Mouse (Mus musculus) E14TG2a.4 (cell line): Measurements from ENCODE around the gene Gucd1.

Experiments
- CTCF ChIP-seq: conservative IDR thresholded peaks from 2 replicates; pipeline ENCODE4 v1.5.1; 2014; ENCODE audit warnings: low read length
- NANOG ChIP-seq: IDR thresholded peaks from 2 replicates; pipeline ENCODE4 v1.6.1; 2014; ENCODE audit warnings: borderline replicate concordance, low read length, mixed read lengths

GRCm38 (mm10) chr10:75565906-75566305, 48.1 kb upstream of the Gucd1 start:
- TF ChIP-seq CTCF (no peak), NANOG (no peak)
